Mouse (Mus musculus): ENCODE data around the gene Methig1.
"Not testable (repeated sequence)": the region's sequence is repeated elsewhere in the genome, so short reads cannot be mapped to it uniquely, and the experiment has no call there.

- not testable (repeated sequence) for TF ChIP-seq ZC3H11A (IDR thresholded peaks at IDR 0.05; ENCODE audit: borderline replicate concordance, low read depth, low read length); HCFC1 (IDR thresholded peaks at IDR 0.05; ENCODE audit: borderline replicate concordance, insufficient read depth, low read length); ZNF384 (IDR thresholded peaks at IDR 0.05; ENCODE audit: low read depth, low read length)
Observed at GRCm38 (mm10) chr15:100341314-100341980, 11.5 kb upstream of the Methig1 start.

All from ES-E14 (cell line).